Mouse (Mus musculus) ES-Bruce4 (cell line): Measurements from ENCODE around the gene Cybc1.
A peak's percentile ranks its signal among the peaks of the same experiment; 100 is the strongest.

Source experiments
- CTCF ChIP-seq: IDR thresholded peaks from one replicate; pipeline ENCODE4 v1.8.1; 2011; ENCODE audit warnings: low read depth, low read length
- POLR2A ChIP-seq: IDR thresholded peaks from one replicate; pipeline ENCODE4 v1.8.1; 2011; ENCODE audit warnings: low read length; ENCODE audit not compliant: insufficient read depth

- TF ChIP-seq POLR2A: peak; percentile 47
- no peak for TF ChIP-seq CTCF
Measured at GRCm38 (mm10) chr11:121204161-121205006, 24.7 kb downstream of the Cybc1 start, which contains the start of the genes Hexdc and Ogfod3.
